In genomic region chr15:36979159-36979487, GRCm38 (mm10) we compare ENCODE assay signal across 8 mouse cellular contexts. TPM values are rescaled to one million over a fixed set of nuclear protein-coding genes. Genes with fewer than 3 reads are reported as not detected.
A peak's percentile ranks its signal among the peaks of the same experiment; 100 is the strongest.
DNase-seq lines count a peak whose midpoint lies in the region; ATAC-seq and TF ChIP-seq lines count a peak whose summit lies in the region.

No protein-coding gene starts in this region.

- peaks cover 18 to 33% of the 10 kb centered on the region in 2 experiments for H3K4me1 ChIP-seq in heart, embryonic 14.5 days (ENCODE audit: control insufficient read depth in 2 of 2, insufficient read depth in 2 of 2, low read length in 2 of 2)
- peaks cover 1% of the 10 kb centered on the region for H3K4me1 ChIP-seq in bone marrow, adult 2 months (ENCODE audit: control insufficient read depth, insufficient read depth, low read length)
- peaks cover 22% of the 10 kb centered on the region for H3K4me1 ChIP-seq in hindbrain, embryonic 12.5 days
- H3K4me1 ChIP-seq in midbrain, embryonic 10.5 days = peaks cover 37% of the 10 kb centered on the region

- H3K9me3 ChIP-seq in heart, embryonic 14.5 days (ENCODE audit: control insufficient read depth, low read length) = no peaks in the 10 kb centered on the region
- no peaks in the 10 kb centered on the region for H3K9me3 ChIP-seq in hindbrain, embryonic 12.5 days (replicated peaks)
- no peaks in the 10 kb centered on the region for H3K9me3 ChIP-seq in midbrain, embryonic 10.5 days (replicated peaks)

- H3K4me3 ChIP-seq in heart, embryonic 14.5 days (ENCODE audit: control insufficient read depth in 1 of 2, insufficient read depth in 1 of 2, low read depth in 1 of 2, low read length in 2 of 2) = peak overlapping the region; percentile 40 to 42
- H3K4me3 ChIP-seq in bone marrow, adult 2 months (replicated peaks; ENCODE audit: control insufficient read depth, low read depth, low read length) = no peak overlapping the region
- peak overlapping the region; percentile 32; the same call in 1 of the 2 replicates for H3K4me3 ChIP-seq in hindbrain, embryonic 12.5 days
- peak overlapping the region; percentile 53; the same call in 1 of the 2 replicates for H3K4me3 ChIP-seq in midbrain, embryonic 10.5 days

- 25% methylated on average over 5 of the region's 5 CpGs for WGBS in heart, embryonic 14.5 days
- WGBS in bone marrow, adult 2 months = 25% methylated on average over 5 of the region's 5 CpGs
- 45% methylated on average over 5 of the region's 5 CpGs for WGBS in hindbrain, embryonic 12.5 days
- WGBS in midbrain, embryonic 10.5 days = 36% methylated on average over 5 of the region's 5 CpGs

- H3K27me3 ChIP-seq in heart, embryonic 14.5 days (ENCODE audit: control insufficient read depth, insufficient read depth, low read length) = no peaks in the 10 kb centered on the region
- H3K27me3 ChIP-seq in hindbrain, embryonic 12.5 days = no peaks in the 10 kb centered on the region
- 0 out of 2 replicates have a peak, but pooled peaks cover 5% of the 10 kb centered on the region for H3K27me3 ChIP-seq in midbrain, embryonic 10.5 days (ENCODE audit: low read depth, poor library complexity, severe bottlenecking)

- no peak for DNase-seq in heart, postnatal 10 days
- no peak for DNase-seq in midbrain, embryonic 10.5 days (ENCODE audit: low spot score)
- DNase-seq in left cerebral cortex, postnatal 36 days (ENCODE audit: low spot score in 2 of 2) = no peak
- DNase-seq in layer of hippocampus, postnatal 10 days (ENCODE audit: low spot score in 2 of 2) = no peak
- DNase-seq in adrenal gland, postnatal 36 days = no peak

- no peak for TF ChIP-seq POLR2A in bone marrow, adult 2 months (IDR thresholded peaks at IDR 0.05; ENCODE audit: borderline replicate concordance, control insufficient read depth, low read depth, low read length)

- peak overlapping the region; percentile 59 for H3K4me2 ChIP-seq in heart, embryonic 14.5 days (ENCODE audit: low read length)
- peak overlapping the region; percentile 57 for H3K4me2 ChIP-seq in hindbrain, embryonic 12.5 days (replicated peaks)

- no peaks in the 10 kb centered on the region for H3K36me3 ChIP-seq in heart, embryonic 14.5 days (ENCODE audit: control insufficient read depth, insufficient read depth, low read length)
- H3K36me3 ChIP-seq in hindbrain, embryonic 12.5 days = no peaks in the 10 kb centered on the region
- no peaks in the 10 kb centered on the region for H3K36me3 ChIP-seq in midbrain, embryonic 10.5 days

- peak overlapping the region in 1 of 2 experiments; percentile 10; a peak in 1 of 4 replicates for H3K27ac ChIP-seq in heart, embryonic 14.5 days (replicated peaks in 1 of 2; ENCODE audit: control insufficient read depth in 1 of 2, insufficient read depth in 1 of 2, low read depth in 2 of 2, low read length in 2 of 2)
- H3K27ac ChIP-seq in bone marrow, adult 2 months (ENCODE audit: control insufficient read depth, insufficient read depth, low read depth, low read length, poor library complexity) = 0 out of 2 replicates have a peak overlapping the region, but pooled peaks have one; percentile 1
- H3K27ac ChIP-seq in hindbrain, embryonic 12.5 days = 0 out of 2 replicates have a peak overlapping the region, but pooled peaks have one; percentile 40
- H3K27ac ChIP-seq in midbrain, embryonic 10.5 days (replicated peaks) = peak overlapping the region; percentile 57; the same call in 1 of the 2 replicates

- no peak for TF ChIP-seq CTCF in bone marrow, adult 2 months (IDR thresholded peaks at IDR 0.05; ENCODE audit: control insufficient read depth, insufficient read depth, low read length)

- intact Hi-C loops in heart, postnatal 10 days (cut with DNase I) = no loop called here
- intact Hi-C loops in left cerebral cortex, postnatal 36 days (cut with DNase I) = no loop called here

- peak overlapping the region; percentile 63 for H3K9ac ChIP-seq in heart, embryonic 14.5 days (ENCODE audit: low read length)
- H3K9ac ChIP-seq in hindbrain, embryonic 12.5 days = 0 out of 2 replicates have a peak overlapping the region, but pooled peaks have one; percentile 33

- ATAC-seq in heart, embryonic 14.5 days (ENCODE audit: insufficient number of reproducible peaks, insufficient read depth, low FRiP score, low read depth) = no peak
- ATAC-seq in hindbrain, embryonic 12.5 days (ENCODE audit: low FRiP score) = peak; percentile 33; the same call in 1 of the 2 replicates

RNA-seq across cellular contexts. Expression of gene Zfp706, which starts 28.4 kb away (rescaled TPM):
- 415 and 436 TPM in 2 replicates for polyA plus RNA-seq in heart, embryonic 14.5 days (2014; fragmentation: Nextera tagmentation; extraction: Ambion mirVana)
- 100 to 1,000 TPM; 216 to 242 TPM for total RNA-seq in heart, postnatal 10 days (2021)
- 36.3 and 63.7 TPM in 2 replicates for polyA plus RNA-seq in bone marrow, adult 2 months (2011; ENCODE audit: insufficient read depth, insufficient read length, low replicate concordance, missing spikeins)
- polyA plus RNA-seq in hindbrain, embryonic 12.5 days (2016; fragmentation: Nextera tagmentation; extraction: Ambion mirVana) = 417 and 440 TPM in 2 replicates
- polyA plus RNA-seq in midbrain, embryonic 10.5 days (2016; fragmentation: Nextera tagmentation; extraction: Ambion mirVana) = 479 and 502 TPM in 2 replicates
- 100 to 1,000 TPM; 222 TPM for total RNA-seq in left cerebral cortex, postnatal 36 days (2021)
- 100 to 1,000 TPM; 249 to 317 TPM for total RNA-seq in layer of hippocampus, postnatal 10 days (2021)
- total RNA-seq in adrenal gland, postnatal 36 days (2021) = 100 to 1,000 TPM; 203 to 216 TPM
